Mouse (Mus musculus) forebrain, embryonic 16.5 days (tissue): ENCODE data around the gene Mfap3l. TPM values are rescaled to one million over a fixed set of nuclear protein-coding genes. Genes with fewer than 3 reads are reported as not detected.
A peak's percentile ranks its signal among the peaks of the same experiment; 100 is the strongest.
"Not testable (repeated sequence)": the region's sequence is repeated elsewhere in the genome, so short reads cannot be mapped to it uniquely, and the experiment has no call there.

Experiments used
- ATAC-seq: fragments of 200-750 bp; cut with Nextera tagmentation; 2 replicates; pipeline ENCODE4 v1.8.0; 2017; ENCODE audit warnings: mild to moderate bottlenecking, moderate library complexity
- H3K27ac ChIP-seq: fragments of 300-500 bp; sonication (generic); 2 replicates; pipeline ENCODE4 v1.5.1; 2014; ENCODE audit warnings: low read length, control low read depth
- H3K27me3 ChIP-seq: fragments of 300-500 bp; sonication (generic); replicated peaks from 2 replicates; pipeline ENCODE4 v1.6.1; 2014; ENCODE audit warnings: low read length; ENCODE audit not compliant: control insufficient read depth, insufficient read depth
- H3K36me3 ChIP-seq: fragments of 300-500 bp; sonication (generic); 2 replicates; pipeline ENCODE4 v1.6.1; 2014; ENCODE audit not compliant: control insufficient read depth, insufficient read depth
- H3K4me1 ChIP-seq: fragments of 300-500 bp; sonication (generic); replicated peaks from 2 replicates; pipeline ENCODE4 v1.6.1; 2014; ENCODE audit warnings: low read length; ENCODE audit not compliant: control insufficient read depth, insufficient read depth
- H3K4me2 ChIP-seq: fragments of 300-500 bp; sonication (generic); 2 replicates; pipeline ENCODE4 v1.6.1; 2014; ENCODE audit warnings: mild to moderate bottlenecking, low read length, control low read depth
- H3K4me3 ChIP-seq: fragments of 300-500 bp; sonication (generic); replicated peaks from 2 replicates; pipeline ENCODE4 v1.5.1; 2014; ENCODE audit warnings: mild to moderate bottlenecking, low read length, control low read depth
- H3K9ac ChIP-seq: fragments of 300-500 bp; sonication (generic); replicated peaks from 2 replicates; pipeline ENCODE4 v1.6.1; 2014; ENCODE audit warnings: low read depth, low read length, control low read depth
- H3K9me3 ChIP-seq: fragments of 300-500 bp; sonication (generic); 2 replicates; pipeline ENCODE4 v1.6.1; 2016; ENCODE audit warnings: low read length; ENCODE audit not compliant: control insufficient read depth
- WGBS: fragments of 180-500 bp; shearing (Covaris S2); extraction: QIAGEN DNeasy Blood & Tissue Kit; methylation state at CpG from one replicate; pipeline ENCODE4 v1.1.7; 2014; 5-methylcytosine and 5-hydroxymethylcytosine counted together
- polyA plus RNA-seq: library from polyadenylated mRNA; unstranded; fragments of >200 nt; fragmentation: Nextera tagmentation; extraction: Ambion mirVana; gene quantifications from 2 replicates; pipeline ENCODE4 v1.2.1, GENCODE M21; 2015

Gene Mfap3l
- polyA plus RNA-seq, 1 experiment from 2014 or later: 1.7 TPM

DNA sequence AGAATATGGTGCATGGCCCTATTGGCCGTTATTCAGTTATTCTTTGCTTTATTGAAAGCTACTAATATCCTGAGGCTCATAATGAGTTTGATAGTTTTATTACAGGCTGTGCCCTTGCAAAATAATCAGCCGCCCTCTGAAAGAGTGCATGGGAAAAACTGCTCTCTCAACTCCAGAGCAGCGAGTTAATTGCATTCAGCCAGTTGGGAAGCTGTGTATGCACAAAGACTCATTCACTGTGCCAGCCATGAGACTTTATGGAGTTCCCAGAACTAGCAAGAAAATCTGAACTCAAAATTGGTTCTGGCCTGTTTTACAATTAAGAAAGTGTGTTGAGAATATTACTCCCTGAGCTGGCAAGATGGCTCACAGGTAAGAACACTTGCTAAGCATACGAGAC is 12.5 kb downstream of the Mfap3l start:
- Histone ChIP-seq H3K4me1 (no peaks in the 10 kb centered on the region), H3K27ac (no peak overlapping the region), H3K9ac (no peak overlapping the region), H3K4me3 (no peak overlapping the region), H3K9me3 (no peaks in the 10 kb centered on the region), H3K4me2 (no peak overlapping the region), H3K36me3 (no peaks in the 10 kb centered on the region), H3K27me3 (no peaks in the 10 kb centered on the region)
- 0 out of 2 replicates have a peak, but pooled peaks have one; percentile 38 for ATAC-seq
- 34% methylated on average over 4 of the region's 4 CpGs for WGBS

DNA sequence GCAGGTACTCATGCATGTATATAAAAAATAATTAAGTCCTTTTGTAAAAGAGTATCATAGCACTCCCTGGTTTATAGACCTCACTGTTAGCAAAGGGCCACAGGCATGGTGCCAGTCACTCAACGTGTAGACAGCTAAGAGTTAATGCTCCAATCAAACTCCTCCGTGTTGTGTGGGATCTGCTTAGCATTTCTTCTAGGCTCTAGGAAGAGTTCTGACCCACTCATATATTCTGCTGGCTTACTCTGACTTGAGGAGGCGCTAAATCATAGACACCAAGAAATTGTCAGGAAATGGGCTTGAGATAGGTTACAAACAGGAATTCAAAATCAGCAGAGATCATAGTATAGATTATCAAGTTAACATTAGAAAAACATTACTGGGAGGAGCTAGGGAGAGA is 13.3 kb downstream of the Mfap3l start:
- H3K9me3 ChIP-seq: no peaks in the 10 kb centered on the region
- no peak overlapping the region for H3K27ac ChIP-seq
- no peaks in the 10 kb centered on the region for H3K4me1 ChIP-seq
- H3K27me3 ChIP-seq: no peaks in the 10 kb centered on the region
- H3K9ac ChIP-seq: no peak overlapping the region
- no peak overlapping the region for H3K4me3 ChIP-seq
- no peak for ATAC-seq
- no peaks in the 10 kb centered on the region for H3K36me3 ChIP-seq
- no peak overlapping the region for H3K4me2 ChIP-seq
- WGBS: 72% methylated on average over 3 of the region's 3 CpGs

DNA sequence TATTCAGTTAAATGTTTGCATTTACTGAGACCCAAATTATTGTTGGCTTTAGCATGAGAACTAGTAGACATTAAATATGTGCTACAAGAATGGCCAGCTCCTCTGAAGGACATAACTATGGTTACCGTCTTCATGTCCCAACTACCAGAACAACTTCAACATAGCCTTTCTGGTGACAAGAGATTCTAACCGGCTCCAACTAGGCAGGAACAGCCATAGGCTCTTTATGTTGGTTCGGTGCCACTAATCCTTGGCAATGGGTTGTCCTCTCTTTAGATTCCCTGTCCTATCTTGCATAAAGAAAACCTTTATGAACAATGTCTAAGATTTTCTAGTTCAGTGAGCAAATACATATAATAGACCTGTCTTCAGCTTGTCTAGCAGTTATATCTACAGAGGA is 14.7 kb downstream of the Mfap3l start:
- no peak for ATAC-seq
- H3K9me3 ChIP-seq: no peaks in the 10 kb centered on the region
- 90% methylated on average over 3 of the region's 3 CpGs for WGBS

DNA sequence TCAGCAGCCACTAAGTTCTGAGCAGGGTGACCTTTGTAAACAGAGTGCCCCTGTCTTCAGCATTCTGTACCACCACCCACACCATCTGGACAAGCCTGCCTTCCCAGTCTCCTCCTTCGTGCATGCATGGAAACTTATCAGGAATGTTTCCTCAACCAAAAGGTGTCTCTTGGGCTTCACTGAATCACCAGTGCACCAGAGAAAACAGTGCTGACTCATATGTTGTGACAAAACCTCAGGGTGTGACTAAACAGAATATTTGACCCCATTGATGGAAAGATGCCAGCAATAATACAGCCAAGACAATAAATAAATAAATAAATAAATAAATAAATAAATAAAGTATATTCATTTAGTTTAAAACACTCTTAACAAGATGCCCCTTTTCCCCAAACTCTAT is 16.5 kb downstream of the Mfap3l start:
- Histone ChIP-seq H3K27me3 (no peaks in the 10 kb centered on the region), H3K9me3 (no peaks in the 10 kb centered on the region), H3K4me2 (no peak overlapping the region), H3K4me3 (no peak overlapping the region), H3K27ac (no peak overlapping the region), H3K36me3 (no peaks in the 10 kb centered on the region), H3K4me1 (no peaks in the 10 kb centered on the region), H3K9ac (no peak overlapping the region)
- WGBS: 76% methylated on average over 1 of the region's 1 CpGs
- ATAC-seq: no peak

More for the DNA sequence above, 14.7 kb downstream of the Mfap3l start:
- H3K27me3 ChIP-seq: no peaks in the 10 kb centered on the region
- no peaks in the 10 kb centered on the region for H3K4me1 ChIP-seq
- H3K9ac ChIP-seq: no peak overlapping the region
- no peaks in the 10 kb centered on the region for H3K36me3 ChIP-seq
- H3K27ac ChIP-seq: no peak overlapping the region
- H3K4me3 ChIP-seq: no peak overlapping the region
- no peak overlapping the region for H3K4me2 ChIP-seq

DNA sequence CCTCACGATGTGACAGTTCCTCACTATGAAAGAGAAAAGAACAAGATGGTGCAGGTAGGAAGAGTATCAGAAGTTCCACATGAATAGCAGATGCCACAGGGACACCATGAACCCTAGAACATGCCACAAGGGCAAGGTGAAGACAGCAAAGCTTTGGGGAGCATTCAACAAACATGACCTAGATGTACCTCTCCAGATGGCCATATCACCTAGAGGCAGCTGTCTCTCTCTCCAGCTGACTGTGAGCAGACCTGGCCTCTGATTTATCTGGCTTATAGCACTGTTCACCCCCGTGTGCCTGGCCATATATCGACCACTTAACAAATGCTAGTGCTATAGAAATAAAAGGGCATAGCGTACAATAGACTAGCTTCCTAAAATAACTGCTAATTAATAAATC is 17.5 kb downstream of the Mfap3l start:
- Histone ChIP-seq H3K27ac (no peak overlapping the region), H3K36me3 (no peaks in the 10 kb centered on the region), H3K4me2 (no peak overlapping the region), H3K4me3 (no peak overlapping the region), H3K9me3 (no peaks in the 10 kb centered on the region), H3K9ac (no peak overlapping the region), H3K27me3 (no peaks in the 10 kb centered on the region), H3K4me1 (no peaks in the 10 kb centered on the region)
- ATAC-seq: no peak
- 84% methylated on average over 4 of the region's 4 CpGs for WGBS

DNA sequence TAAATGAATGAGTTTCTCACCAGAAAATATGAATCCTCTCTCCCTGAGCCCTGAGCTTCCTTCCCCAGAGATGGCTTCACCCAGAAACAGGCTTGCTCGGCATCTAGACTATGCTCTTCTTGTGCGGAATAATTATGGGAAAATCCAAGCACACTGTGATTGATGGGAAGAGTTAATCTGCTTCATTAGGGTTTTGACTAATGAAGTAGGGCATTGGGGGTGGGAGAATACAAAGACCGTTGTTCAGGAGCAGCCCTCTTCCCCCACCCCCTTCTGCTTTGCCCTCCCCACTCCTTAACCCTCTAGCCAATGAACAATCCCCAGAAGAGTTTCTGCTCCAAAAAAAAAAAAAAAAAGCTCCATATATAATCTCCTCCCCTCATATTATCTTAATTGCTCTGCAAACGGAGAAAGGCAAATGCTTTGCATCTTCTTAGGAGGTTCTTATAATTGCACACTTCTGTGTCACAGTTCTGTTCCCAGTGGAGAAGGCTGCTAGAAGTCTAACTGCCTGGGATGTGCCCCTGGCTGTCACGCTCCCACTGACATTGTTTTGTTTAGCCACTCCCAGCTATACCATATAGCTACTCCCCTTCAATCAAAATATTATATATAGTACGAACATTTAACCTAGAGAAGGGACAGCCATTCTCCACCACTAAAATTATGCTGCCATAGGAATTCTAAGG is 24.9 kb downstream of the Mfap3l start:
- no peaks in the 10 kb centered on the region for H3K27me3 ChIP-seq
- peak overlapping the region; percentile 53 for H3K27ac ChIP-seq
- no peak overlapping the region for H3K9ac ChIP-seq
- H3K36me3 ChIP-seq: no peaks in the 10 kb centered on the region
- no peak overlapping the region for H3K4me3 ChIP-seq
- peaks cover 10% of the 10 kb centered on the region for H3K4me1 ChIP-seq
- H3K9me3 ChIP-seq: no peaks in the 10 kb centered on the region
- WGBS: 13% methylated on average over 6 of the region's 6 CpGs
- ATAC-seq: peak; percentile 88
- H3K4me2 ChIP-seq: no peak overlapping the region

DNA sequence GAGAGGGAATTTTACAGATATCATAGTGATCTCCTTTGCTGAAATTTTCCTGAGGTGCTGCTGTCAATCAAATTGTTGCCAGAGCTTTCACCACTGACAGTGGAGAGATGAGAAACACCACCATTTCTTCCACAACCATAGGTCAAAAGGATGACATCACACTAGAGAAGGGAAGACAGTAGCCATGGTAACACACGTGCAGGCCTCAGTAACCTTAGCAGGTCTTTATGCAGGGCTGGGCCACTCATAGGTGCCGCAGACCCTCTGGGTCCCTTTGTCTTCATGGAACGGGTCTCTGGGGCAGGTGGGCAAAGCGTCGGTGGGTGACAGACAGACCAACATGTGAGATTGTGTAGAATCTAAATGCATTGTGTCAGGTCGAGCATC is 25.5 kb downstream of the Mfap3l start:
- Histone ChIP-seq H3K4me3 (no peak overlapping the region), H3K27me3 (no peaks in the 10 kb centered on the region), H3K9me3 (no peaks in the 10 kb centered on the region), H3K4me2 (no peak overlapping the region), H3K9ac (no peak overlapping the region), H3K4me1 (peaks cover 10% of the 10 kb centered on the region), H3K36me3 (no peaks in the 10 kb centered on the region), H3K27ac (no peak overlapping the region)
- peak; percentile 45 for ATAC-seq
- 23% methylated on average over 6 of the region's 6 CpGs for WGBS

DNA sequence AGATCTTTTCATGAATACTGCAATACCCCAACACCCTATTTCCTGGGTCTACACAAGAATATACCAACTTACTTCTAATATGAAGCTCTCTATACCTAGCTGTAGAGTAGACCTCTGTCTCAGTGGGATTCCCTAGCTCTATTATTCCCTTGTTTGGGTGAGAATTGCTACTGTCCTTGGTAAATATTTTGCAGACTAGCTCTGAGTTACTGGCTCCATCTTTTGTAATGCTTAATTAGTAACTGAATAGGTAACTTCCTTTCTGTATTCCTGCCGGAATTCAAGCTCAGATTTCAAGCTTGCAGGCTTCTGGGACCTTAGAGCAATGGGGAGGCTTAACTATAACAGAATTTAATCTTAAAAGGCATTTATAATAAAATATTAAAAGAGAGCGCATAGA is 26.1 kb downstream of the Mfap3l start:
- H3K27me3 ChIP-seq: not testable (repeated sequence)

DNA sequence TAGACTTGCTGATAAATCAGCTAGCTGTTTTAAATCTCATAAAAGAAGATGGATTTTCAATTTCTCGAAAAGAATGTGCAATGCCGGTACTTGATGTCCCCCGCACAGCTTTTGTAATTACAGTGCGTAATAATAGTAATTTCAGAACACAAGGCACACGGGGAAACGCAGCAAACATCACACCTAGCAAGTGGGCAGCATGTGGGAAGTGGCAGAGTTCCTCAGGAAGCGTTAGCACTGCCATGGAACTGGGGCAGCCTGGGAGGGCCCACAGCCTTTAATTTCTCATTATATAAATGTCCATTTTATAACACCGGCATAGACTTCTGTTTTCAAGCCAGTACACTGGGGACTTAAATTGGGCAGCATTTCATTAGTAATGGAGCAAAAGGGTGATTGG is 27.1 kb downstream of the Mfap3l start:
- no peak for ATAC-seq
- no peak overlapping the region for H3K4me2 ChIP-seq
- H3K36me3 ChIP-seq: no peaks in the 10 kb centered on the region
- H3K9me3 ChIP-seq: no peaks in the 10 kb centered on the region
- 83% methylated on average over 8 of the region's 8 CpGs for WGBS
- H3K9ac ChIP-seq: no peak overlapping the region
- H3K27ac ChIP-seq: no peak overlapping the region
- no peaks in the 10 kb centered on the region for H3K27me3 ChIP-seq
- H3K4me3 ChIP-seq: no peak overlapping the region
- H3K4me1 ChIP-seq: peaks cover 10% of the 10 kb centered on the region

More for the DNA sequence above, 26.1 kb downstream of the Mfap3l start:
- not testable (repeated sequence) for H3K4me3 ChIP-seq, H3K27ac ChIP-seq, H3K36me3 ChIP-seq, H3K4me2 ChIP-seq, H3K4me1 ChIP-seq, ATAC-seq, H3K9me3 ChIP-seq, H3K9ac ChIP-seq
- WGBS: 51% methylated on average over 2 of the region's 2 CpGs

DNA sequence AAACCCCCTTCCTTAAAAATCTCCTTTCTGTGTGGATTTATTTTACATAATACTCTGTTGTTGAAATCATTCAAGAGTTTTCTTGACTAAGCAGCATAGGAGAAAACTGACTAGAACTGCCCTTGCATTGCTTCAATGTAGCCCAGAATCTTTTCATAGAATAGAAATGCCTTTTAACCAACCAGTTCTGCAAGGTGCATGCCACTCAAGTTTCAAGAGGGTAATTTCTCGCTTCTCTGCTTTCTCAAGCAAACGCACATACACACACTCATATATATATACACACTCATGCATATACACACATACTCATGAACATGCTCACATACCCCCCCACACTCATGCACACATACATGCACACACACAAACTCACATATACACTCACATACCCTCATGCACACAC is 28.6 kb downstream of the Mfap3l start:
- no peaks in the 10 kb centered on the region for H3K36me3 ChIP-seq
- H3K27me3 ChIP-seq: no peaks in the 10 kb centered on the region
- H3K4me1 ChIP-seq: peaks cover 10% of the 10 kb centered on the region
- WGBS: 88% methylated on average over 2 of the region's 2 CpGs
- H3K27ac ChIP-seq: no peak overlapping the region
- no peak overlapping the region for H3K4me3 ChIP-seq
- H3K9ac ChIP-seq: no peak overlapping the region
- ATAC-seq: no peak
- H3K9me3 ChIP-seq: no peaks in the 10 kb centered on the region
- no peak overlapping the region for H3K4me2 ChIP-seq
